Mouse (Mus musculus) heart, adult 18-20 months (tissue): ENCODE results near the gene Ncaph2. TPM values are rescaled to one million over a fixed set of nuclear protein-coding genes. Genes with fewer than 3 reads are reported as not detected.

ENCODE experiments used
- DNase-seq, 2 experiments: peaks; one replicate each; pipeline ENCODE4 v3.0.0; 2021 to 2022; ENCODE audit warnings: mixed read lengths in 1 of 2
- long read RNA-seq, 2 experiments: library from polyadenylated mRNA; stranded (forward); transcript quantifications; one replicate each; pipeline ENCODE4 v2.0.0; 2021
- total RNA-seq, 2 experiments: library from RNA; stranded (reverse); gene quantifications; 2 replicates each; pipeline ENCODE4 v1.2.3; 2021

Ncaph2 gene
- total RNA-seq = 10 to 100 TPM; 50.7 to 62.9 TPM
- long read RNA-seq, experiment 1, transcript Ncaph2-202 (20 exons, 3,299 nt) = major isoform, 28 of 65 reads
- long read RNA-seq, experiment 1, transcript Ncaph2-209 (20 exons, 3,255 nt) = minor isoform, 5 of 65 reads
- long read RNA-seq, experiment 1, transcript Ncaph2-203 (20 exons, 3,302 nt) = minor isoform, 10 of 65 reads
- long read RNA-seq, experiment 1, partial matches to known transcripts = 13 of 65 reads
- long read RNA-seq, experiment 1, other reads (novel, unspliced or antisense) = 7 of 65 reads
- long read RNA-seq, experiment 2, transcript Ncaph2-203 (20 exons, 3,302 nt) = minor isoform, 5 of 41 reads
- long read RNA-seq, experiment 2, transcript Ncaph2-202 (20 exons, 3,299 nt) = major isoform, 16 of 41 reads
- long read RNA-seq, experiment 2, partial matches to known transcripts = 11 of 41 reads
- long read RNA-seq, experiment 2, other reads (novel, unspliced or antisense) = 4 of 41 reads

DNA sequence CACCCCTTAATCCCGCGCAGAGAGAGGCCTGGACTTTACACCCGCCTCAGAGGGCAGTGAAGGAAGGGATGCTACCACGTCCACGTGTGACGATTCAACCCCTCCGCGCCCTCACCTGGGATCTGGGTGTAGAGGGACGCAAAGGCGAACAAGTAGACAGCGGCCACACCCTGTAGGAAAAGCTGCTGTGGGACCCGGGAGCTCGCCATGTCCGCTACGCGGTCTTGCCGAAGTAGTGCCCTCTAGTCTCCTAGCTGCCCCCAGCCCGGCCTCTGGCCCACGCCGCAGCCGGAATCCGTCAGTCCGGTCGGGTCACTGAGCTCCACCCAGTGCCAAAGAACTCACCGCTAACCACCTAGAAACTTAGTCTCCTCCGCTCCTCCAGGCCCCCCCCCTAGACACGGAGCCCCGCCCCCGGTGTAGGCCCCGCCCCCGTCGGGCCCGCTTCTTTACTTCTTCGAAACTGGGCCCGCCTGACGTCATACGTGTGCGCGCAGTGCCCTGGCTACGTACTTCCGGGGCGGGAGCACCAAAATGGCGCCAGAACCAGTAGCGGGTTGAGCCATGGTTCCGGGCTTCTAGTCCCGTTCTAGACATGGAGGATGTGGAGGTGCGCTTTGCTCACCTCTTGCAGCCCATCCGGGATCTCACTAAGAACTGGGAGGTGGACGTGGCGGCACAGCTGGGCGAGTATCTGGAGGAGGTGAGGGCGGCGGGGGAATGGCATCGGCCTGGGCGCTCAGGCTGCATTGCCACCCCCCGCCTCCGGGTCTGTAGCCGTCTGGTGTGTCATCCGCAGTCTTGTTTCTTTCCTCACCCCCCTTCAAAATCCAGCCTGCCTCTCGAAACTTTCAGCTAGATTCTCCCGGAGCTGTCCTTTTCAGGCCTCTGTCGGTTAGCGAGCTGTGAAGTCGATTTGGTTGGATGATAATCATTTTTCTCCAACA is at the start of gene Ncaph2, which contains the start of gene Lmf2:
Ncaph2 (plus strand) TSS at position 479 of the 947 bp plus-strand sequence.
Lmf2 (minus strand) TSS at position 419 of the 947 bp plus-strand sequence.
- DNase-seq = peak; percentile 96 to 99

DNA sequence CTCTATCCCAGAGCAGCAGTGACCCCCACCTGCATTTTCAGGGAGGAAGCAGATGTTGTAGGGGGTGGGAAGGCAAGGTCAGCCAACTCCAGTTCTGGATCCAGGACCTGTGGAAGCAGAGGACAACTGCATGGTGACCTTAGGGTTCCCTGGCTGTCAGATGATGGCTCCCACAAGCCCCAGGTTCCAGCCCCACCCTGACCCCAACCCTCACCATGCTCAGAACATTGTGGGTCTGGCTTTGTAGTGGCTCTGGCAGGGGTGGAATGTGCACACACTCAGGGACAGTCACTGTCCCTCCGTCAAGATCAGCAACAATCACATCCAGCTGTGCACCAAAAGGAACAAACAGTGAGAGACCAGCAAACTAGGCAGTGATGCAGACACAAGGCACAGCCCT is 49.6 kb upstream of the Ncaph2 start:
- DNase-seq = no peak

DNA sequence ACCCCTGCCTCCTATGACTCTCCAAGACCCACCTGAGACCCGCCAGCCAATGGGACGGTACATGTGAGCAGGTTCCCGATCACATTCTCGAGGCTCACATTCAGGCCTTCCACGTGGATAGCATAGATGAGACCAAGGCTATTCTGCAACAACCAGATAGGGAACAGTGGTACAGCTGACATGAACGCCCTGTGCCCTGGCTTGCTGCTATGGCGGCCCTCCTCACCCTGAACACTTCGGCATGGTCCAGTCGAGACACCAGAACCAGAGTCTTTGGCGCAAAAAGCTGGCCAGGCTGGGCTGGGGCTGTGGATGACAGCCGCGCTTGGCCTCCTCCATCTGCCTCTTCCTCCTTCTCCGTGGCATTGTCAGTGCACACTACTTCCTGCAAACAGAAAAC is 48.1 kb upstream of the Ncaph2 start:
- DNase-seq = no peak

DNA sequence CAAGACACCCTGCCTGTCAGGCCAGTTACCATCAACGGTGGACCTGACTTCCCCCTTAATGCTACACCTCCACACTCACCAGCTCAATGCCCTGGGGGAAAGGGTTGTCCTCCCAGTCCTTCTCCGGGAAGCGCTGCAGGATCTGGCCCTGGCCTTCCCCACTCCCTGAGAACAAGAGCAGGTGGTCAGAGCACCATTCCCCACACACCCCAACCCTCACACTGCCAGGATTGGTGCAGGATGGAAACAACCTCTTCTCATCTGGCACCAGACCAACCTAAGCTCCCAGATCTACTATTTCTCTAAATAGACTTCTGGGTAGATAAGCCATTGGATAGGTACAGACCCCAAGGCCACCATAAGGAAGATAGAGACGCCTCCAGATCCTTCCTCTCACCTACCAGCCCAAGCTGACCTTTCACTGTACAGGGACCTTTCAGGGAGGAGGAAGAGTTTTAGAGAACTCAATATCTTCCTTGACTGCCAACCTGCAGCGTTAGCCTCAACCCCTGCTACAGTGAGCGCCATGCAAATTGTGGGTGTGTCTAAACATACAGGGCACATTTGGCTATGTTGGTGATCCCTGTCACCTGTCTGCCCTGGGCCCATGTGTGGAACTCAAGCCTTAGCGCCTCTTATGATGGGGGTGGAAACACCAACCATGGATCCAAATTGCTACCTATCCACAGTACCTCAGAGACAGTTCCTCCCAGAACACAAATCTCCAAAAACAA is 46.9 kb upstream of the Ncaph2 start:
- DNase-seq = no peak

DNA sequence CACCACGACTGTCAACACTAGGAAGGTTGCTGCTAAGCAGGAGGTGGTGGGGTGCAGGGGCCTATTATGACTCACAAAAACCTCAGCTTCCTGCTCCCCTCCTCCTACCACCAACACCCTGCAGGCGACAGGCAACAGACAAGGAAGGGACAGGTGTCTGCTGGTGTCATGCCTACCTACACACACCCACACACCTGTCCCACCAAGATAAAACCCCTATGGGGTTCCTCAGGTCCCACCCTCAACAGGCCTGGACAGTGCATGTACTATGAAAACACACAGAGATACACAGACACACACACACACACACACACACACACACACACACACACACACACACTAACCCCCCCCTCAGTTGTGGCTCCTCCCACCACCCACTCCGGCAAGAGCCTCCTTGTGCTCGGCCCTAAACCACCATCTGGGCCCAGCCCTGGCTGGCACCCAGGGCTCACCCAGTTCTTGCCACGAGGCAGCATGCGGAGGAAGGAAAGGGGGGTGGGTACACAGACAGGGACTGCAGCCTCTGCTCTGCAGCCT is 45.5 kb upstream of the Ncaph2 start:
- DNase-seq = peak in 1 of 2 experiments; percentile 46

GRCm38 (mm10) chr15:89313359-89313758 is 42.2 kb upstream of the Ncaph2 start:
- no peak for DNase-seq

- DNase-seq = no peak
Measured at GRCm38 (mm10) chr15:89314107-89314506, 41.4 kb upstream of the Ncaph2 start.

DNA sequence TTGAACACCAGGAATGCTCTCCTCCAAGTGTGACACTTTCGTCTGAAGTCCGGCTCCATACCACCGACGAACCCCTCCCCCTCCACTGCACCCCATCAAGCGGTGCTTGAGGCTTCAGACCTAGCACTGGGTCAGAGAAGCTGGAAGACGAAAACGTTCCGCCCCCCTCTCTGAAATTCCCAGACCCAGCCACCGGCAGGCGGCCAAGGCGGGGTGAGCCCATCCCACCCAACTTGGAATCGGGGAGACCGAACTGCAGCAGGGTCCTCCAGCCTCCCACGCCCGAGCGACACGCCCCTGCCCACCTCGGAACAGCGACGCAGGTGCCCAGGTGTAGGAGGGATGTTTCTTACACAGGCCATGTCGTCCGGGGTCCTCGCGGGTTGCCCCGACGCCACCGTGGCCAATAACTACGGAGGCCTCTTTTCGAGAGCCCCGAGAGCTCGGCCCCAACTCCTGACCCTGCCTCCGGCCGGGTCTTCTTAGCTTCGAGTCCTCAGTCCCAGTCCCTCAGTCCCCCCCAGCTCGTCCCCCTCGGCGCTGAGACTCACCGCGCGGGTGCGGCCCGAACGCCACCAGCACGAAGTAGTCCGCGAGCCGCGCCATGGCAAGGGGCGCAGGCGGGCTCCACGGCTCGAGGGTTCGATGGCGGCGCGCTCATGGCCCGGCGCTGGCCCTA is 40.9 kb upstream of the Ncaph2 start:
- no peak for DNase-seq

- DNase-seq = peak; percentile 99
Measured at GRCm38 (mm10) chr15:89315190-89315731, 40.3 kb upstream of the Ncaph2 start, which contains the start of gene Sbf1. Gene Sbf1 (minus strand): TSS chr15:89315311.

- no peak for DNase-seq
Measured at GRCm38 (mm10) chr15:89316146-89316545, 39.4 kb upstream of the Ncaph2 start.

DNA sequence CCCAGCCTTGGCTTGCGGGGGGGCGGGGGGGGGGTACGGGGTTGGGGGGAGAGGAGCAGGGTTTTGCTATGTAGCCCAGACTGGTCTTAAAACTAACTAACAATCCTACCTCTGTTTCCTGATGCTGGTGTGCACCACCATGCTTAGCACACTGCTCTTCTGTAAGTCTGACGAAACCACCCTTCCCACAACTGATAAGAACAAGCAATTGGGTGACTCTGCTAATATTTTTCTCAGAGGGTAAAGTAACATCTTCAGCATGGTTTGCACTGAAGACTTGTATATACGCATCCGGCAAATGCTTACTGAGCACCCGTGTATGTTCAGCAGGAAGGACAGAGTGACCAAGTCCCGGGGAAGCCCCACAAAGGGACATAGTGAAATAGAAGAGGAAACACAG is 34.3 kb upstream of the Ncaph2 start:
- no peak for DNase-seq

GRCm38 (mm10) chr15:89322670-89323522 is 32.6 kb upstream of the Ncaph2 start, which contains the start of gene Adm2:
Gene Adm2 (plus strand): TSS chr15:89322720.
- DNase-seq = no peak

GRCm38 (mm10) chr15:89323656-89324055 is 31.9 kb upstream of the Ncaph2 start:
- DNase-seq = no peak

DNA sequence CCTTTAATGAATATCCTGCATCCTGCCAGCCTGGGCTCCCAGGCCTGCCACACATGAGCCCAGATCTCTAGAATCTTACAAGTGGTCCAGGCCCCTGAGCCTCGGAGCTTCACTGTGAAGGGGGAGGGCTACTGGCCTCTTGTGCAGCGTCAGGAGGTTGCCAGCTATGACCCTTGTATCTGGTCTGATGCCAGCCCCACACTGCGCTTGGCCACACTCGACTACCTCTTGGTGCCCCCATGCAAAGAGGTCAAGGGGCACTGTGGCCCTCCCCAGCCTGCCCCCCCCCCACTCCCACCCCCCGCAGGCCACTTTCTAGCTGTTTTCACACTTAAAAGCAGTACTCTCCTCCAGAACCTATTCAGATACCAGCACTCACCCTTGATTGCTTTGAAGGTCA is 29.1 kb upstream of the Ncaph2 start:
- DNase-seq = no peak

DNA sequence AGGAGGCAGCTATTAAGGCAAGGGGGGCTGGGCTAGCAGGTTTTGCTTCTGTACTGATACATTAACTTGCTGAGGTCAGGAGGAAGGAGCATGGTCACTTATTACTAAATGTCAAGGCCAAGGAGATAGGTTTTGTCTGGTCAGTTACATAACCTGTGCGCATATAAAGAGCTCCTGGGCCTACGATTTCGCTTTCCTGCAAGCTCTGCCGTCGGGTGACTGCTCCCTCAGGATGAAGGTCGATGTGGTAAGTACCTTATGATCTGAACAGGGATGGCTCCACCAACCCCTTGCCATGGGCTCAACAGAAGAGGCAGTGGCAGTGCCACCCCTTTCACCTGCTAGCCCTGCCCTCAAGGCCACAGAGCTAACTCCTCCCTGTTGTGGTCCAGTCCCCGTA is 21.2 kb upstream of the Ncaph2 start, which contains the start of gene Miox:
Miox (plus strand) TSS at position 128 of the 400 bp plus-strand sequence.
- DNase-seq = no peak

- no peak for DNase-seq
Measured at GRCm38 (mm10) chr15:89334774-89335537, 20.6 kb upstream of the Ncaph2 start.

GRCm38 (mm10) chr15:89336422-89336821 is 19.1 kb upstream of the Ncaph2 start:
- DNase-seq = no peak

GRCm38 (mm10) chr15:89339696-89340095 is 15.8 kb upstream of the Ncaph2 start:
- no peak for DNase-seq

DNA sequence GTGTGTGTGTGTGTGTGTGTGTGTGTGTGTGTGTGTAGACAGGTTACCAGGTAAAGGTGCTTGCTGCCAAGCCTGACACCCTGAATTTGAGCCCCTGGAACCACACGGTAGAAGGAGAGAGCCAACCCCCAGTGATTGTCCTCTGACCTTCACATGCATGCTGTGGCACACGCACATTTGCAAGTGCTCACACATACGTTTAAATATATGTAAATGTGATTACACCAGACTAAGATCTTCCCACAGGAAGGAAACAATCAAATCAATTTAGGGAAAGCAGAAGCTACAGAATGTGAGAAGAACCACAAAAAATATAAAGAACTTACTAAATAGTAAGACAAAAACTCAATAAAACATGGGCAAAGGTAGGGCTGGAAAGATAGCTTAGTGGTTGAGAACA is 15.4 kb upstream of the Ncaph2 start:
- DNase-seq = no peak
